Mouse (Mus musculus) heart, embryonic 11.5 days (tissue): ENCODE data around the gene Spata33. TPM values are rescaled to one million over a fixed set of nuclear protein-coding genes. Genes with fewer than 3 reads are reported as not detected.

Experiments used
- ATAC-seq: fragments of 200-750 bp; cut with Nextera tagmentation; replicated peaks from 2 replicates; pipeline ENCODE4 v1.8.0; 2017; ENCODE audit warnings: moderate library complexity; ENCODE audit not compliant: insufficient number of reproducible peaks, low FRiP score, low TSS enrichment
- H3K27ac ChIP-seq: fragments of 300-500 bp; sonication (generic); 2 replicates; pipeline ENCODE4 v1.5.1; 2014; ENCODE audit warnings: mild to moderate bottlenecking, low read depth, low read length
- H3K27me3 ChIP-seq: fragments of 300-500 bp; sonication (generic); 2 replicates; pipeline ENCODE4 v1.6.1; 2014; ENCODE audit warnings: mild to moderate bottlenecking, low read length, mixed read lengths; ENCODE audit not compliant: control insufficient read depth, insufficient read depth
- H3K36me3 ChIP-seq: fragments of 300-500 bp; sonication (generic); 2 replicates; pipeline ENCODE4 v1.6.1; 2014; ENCODE audit warnings: mild to moderate bottlenecking, low read length, moderate library complexity, mixed read lengths; ENCODE audit not compliant: control insufficient read depth, insufficient read depth
- H3K4me1 ChIP-seq: fragments of 300-500 bp; sonication (generic); 2 replicates; pipeline ENCODE4 v1.6.1; 2014; ENCODE audit warnings: low read length; ENCODE audit not compliant: control insufficient read depth, insufficient read depth
- H3K4me2 ChIP-seq: fragments of 300-500 bp; sonication (generic); 2 replicates; pipeline ENCODE4 v1.6.1; 2014; ENCODE audit warnings: mild to moderate bottlenecking, moderate library complexity
- H3K4me3 ChIP-seq: fragments of 300-500 bp; sonication (generic); 2 replicates; pipeline ENCODE4 v1.5.1; 2014; ENCODE audit warnings: low read depth, low read length
- H3K9ac ChIP-seq: fragments of 300-500 bp; sonication (generic); 2 replicates; pipeline ENCODE4 v1.6.1; 2014; ENCODE audit warnings: mild to moderate bottlenecking, low read depth, low read length, moderate library complexity
- H3K9me3 ChIP-seq: fragments of 300-500 bp; sonication (generic); replicated peaks from 2 replicates; pipeline ENCODE4 v1.6.1; 2016; ENCODE audit warnings: low read length; ENCODE audit not compliant: control insufficient read depth
- WGBS: fragments of 180-500 bp; shearing (Covaris S2); extraction: QIAGEN DNeasy Blood & Tissue Kit; methylation state at CpG from one replicate; pipeline ENCODE4 v1.1.7; 2014; ENCODE audit not compliant: insufficient replicate concordance; 5-methylcytosine and 5-hydroxymethylcytosine counted together
- polyA plus RNA-seq: library from polyadenylated mRNA; unstranded; fragments of >200 nt; fragmentation: Nextera tagmentation; extraction: Ambion mirVana; gene quantifications from 2 replicates; pipeline ENCODE4 v1.2.1, GENCODE M21; 2014

The Spata33 gene
- polyA plus RNA-seq, result 3.4 and 5.0 TPM in 2 replicates

DNA sequence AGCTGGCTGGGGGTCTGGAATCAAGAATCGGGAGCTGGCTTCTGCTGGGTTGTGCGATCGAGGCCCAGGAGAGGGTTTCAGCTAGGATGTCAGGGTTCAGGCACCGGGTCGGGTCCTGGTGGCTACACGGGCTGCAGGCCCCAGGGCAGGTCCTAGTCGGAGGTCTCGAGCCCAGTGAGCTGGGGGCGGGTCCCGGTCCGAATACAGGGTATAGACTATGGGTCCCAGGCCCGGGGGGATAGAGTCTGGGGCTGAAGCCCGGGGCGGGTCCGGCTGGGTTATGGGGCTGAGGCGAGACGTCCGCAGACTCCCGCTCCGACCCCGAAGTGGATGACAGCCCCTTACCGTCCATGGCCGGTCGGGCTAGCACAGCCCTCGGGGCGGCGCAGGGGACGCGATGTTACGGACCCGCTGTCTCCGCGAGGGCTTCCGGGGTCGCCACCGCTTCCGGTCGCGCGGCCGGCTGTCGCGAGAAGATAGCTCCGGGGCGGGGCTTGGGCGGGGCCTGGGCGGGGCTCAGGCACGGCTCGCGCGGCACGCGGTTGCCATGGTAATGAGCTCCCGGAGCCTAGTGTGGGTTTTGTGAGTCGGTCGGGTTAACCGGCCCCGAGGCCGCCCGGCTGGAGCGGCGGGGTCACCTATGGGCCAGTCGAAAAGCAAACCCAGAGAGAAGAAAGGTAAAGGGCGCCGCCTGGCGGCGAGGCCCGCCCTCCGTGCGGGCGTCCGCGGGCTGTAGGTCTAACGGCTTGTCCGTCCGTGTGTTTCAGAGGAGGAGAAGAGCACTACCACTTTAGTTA lies at the start of gene Spata33, which contains the start of gene Chmp1a:
Spata33 (plus strand) TSS at position 512 of the 797 bp plus-strand sequence.
Chmp1a (minus strand) TSS at position 443 of the 797 bp plus-strand sequence.
- H3K9me3 ChIP-seq, result no peaks in the 10 kb centered on the region
- peak within 1 kb of the TSS; percentile 42 for H3K27ac ChIP-seq
- under 1% methylated on average over 76 of the region's 76 CpGs for WGBS
- H3K36me3 ChIP-seq, result peaks cover 6% of the 10 kb centered on the region
- H3K4me3 ChIP-seq, result peak within 1 kb of the TSS; percentile 95
- ATAC-seq, result peak; percentile 91
- peak within 1 kb of the TSS; percentile 96 for H3K9ac ChIP-seq
- H3K4me1 ChIP-seq, result peaks cover 21% of the 10 kb centered on the region
- peak within 1 kb of the TSS; percentile 81 for H3K4me2 ChIP-seq
- no peaks in the 10 kb centered on the region for H3K27me3 ChIP-seq

DNA sequence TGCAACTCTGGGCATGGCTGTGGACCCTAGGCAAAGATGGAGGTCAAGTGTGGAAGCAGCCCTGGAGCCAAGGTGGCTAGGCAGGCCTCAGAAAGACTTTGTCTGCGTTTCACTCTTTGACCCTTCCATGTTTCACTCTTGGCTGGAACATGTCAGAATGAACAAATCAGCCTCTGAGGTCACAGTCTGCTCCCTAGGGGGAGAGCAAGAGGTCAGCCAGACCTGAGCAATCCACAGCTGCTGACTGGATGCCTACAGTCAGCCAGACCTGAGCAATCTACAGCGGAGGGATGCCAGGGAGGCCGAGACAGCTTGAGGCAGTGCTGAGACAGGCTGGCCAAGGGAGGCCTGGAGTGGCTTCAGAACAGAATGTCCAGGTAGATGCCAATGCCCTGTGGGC lies 31.2 kb upstream of the Spata33 start:
- 55% methylated on average over 3 of the region's 3 CpGs for WGBS

DNA sequence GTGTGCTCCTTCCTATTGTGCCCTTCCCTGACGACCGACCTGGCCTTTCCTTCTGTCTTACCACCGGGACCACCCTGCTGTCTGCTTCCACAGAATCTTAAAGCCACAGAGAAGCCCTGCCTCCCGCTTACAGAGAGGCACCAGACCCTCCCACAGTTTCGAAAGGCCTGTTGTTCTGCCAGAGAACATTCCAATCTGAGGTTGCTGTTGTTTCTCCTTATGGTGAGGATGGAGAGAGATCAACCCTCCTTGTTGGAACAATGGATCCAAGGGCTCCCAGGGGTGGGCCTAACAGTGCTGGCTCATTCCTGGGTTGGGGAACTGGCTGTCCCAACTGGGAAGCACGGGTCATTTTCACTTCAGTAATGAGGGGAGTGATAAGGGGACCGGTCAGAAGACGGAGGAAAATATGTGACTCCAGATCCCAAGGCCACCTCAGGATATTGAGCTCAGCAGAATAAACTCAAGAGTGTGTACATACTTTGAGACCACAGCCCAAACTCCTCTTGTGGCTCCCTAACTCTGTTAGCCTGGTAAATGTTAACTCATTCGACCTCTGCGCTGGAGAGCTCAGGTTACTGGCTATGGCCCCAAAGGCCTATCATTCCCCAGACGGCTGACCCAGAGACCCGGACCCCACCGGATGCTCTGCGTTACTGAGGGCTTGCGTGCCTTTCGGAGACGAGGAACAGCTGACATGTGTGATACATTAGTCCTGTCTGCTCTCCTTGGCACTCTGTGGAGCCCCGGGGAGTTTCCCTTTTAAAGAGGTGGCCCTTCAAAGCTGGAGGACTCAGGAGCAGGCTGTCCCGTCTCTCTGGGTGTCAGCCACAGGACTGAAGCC lies 26.8 kb upstream of the Spata33 start, which contains the start of gene Dpep1:
Dpep1 (plus strand) TSS at position 677 of the 844 bp plus-strand sequence.
- no peaks in the 10 kb centered on the region for H3K27me3 ChIP-seq
- H3K4me2 ChIP-seq, result no peak within 1 kb of the TSS
- H3K9ac ChIP-seq, result 0 out of 2 replicates have a peak within 1 kb of the TSS, but pooled peaks have one; percentile 22
- no peaks in the 10 kb centered on the region for H3K9me3 ChIP-seq
- H3K27ac ChIP-seq, result no peak within 1 kb of the TSS; the same call in 1 of the 2 replicates
- ATAC-seq, result no peak
- H3K4me3 ChIP-seq, result no peak within 1 kb of the TSS
- WGBS, result 29% methylated on average over 19 of the region's 19 CpGs
- peaks cover 10% of the 10 kb centered on the region; the same call in 1 of the 2 replicates for H3K4me1 ChIP-seq
- H3K36me3 ChIP-seq, result no peaks in the 10 kb centered on the region

More for the DNA sequence above, 31.2 kb upstream of the Spata33 start:
- Histone ChIP-seq H3K4me3 (no peak overlapping the region), H3K9me3 (peaks cover 3% of the 10 kb centered on the region; the same call in 1 of the 2 replicates), H3K27me3 (no peaks in the 10 kb centered on the region), H3K9ac (no peak overlapping the region), H3K36me3 (no peaks in the 10 kb centered on the region), H3K4me2 (no peak overlapping the region), H3K4me1 (peaks cover 10% of the 10 kb centered on the region; the same call in 1 of the 2 replicates), H3K27ac (no peak overlapping the region)
- no peak for ATAC-seq

DNA sequence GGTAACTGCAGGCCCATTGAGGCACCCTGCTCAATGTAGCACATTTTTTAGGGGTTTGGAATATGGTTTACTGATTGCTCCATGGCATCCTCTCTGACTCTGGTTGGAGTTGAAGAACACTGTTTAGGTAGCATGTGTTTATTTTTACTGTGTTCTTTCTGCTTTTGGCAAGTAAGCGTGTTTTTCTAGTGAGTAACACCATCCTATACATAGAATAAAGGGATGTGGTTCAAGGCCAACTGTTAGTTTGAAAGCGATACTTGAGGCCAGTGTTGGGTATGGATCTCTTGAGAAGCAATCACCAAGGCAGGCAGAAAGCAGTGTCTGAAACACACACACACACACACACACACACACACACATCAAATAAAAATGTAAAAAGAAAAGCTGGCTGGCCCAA lies 24.6 kb upstream of the Spata33 start:
- peaks cover 10% of the 10 kb centered on the region; the same call in 1 of the 2 replicates for H3K4me1 ChIP-seq
- no peak overlapping the region for H3K4me3 ChIP-seq
- no peak for ATAC-seq
- no peak overlapping the region for H3K4me2 ChIP-seq
- H3K36me3 ChIP-seq, result no peaks in the 10 kb centered on the region
- H3K9ac ChIP-seq, result no peak overlapping the region
- H3K9me3 ChIP-seq, result no peaks in the 10 kb centered on the region
- WGBS, result 80% methylated on average over 2 of the region's 2 CpGs
- no peak overlapping the region for H3K27ac ChIP-seq
- no peaks in the 10 kb centered on the region for H3K27me3 ChIP-seq

DNA sequence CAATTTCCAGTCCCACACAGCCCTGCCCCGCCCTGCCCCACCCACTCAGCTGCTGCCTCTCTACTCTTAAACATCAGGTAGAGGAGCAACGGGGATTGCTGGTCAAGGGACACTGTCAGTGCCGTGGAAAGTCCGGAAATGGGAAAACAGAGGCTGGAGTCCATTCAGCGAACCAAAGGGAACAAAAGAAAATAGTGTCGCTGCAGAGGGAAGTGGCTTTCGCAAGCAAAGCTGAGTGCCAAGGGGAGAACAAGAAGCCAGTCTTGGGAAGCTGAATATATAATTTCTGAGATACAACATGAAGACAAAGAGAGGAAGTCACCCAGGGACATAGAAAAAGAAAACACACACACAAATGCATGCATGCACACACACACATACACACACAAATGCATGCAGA lies 23.8 kb upstream of the Spata33 start:
- no peak overlapping the region for H3K4me2 ChIP-seq
- ATAC-seq, result no peak
- H3K4me3 ChIP-seq, result no peak overlapping the region
- WGBS, result 81% methylated on average over 7 of the region's 7 CpGs
- no peaks in the 10 kb centered on the region for H3K36me3 ChIP-seq
- H3K27ac ChIP-seq, result no peak overlapping the region
- H3K27me3 ChIP-seq, result no peaks in the 10 kb centered on the region
- no peak overlapping the region for H3K9ac ChIP-seq
- peaks cover 10% of the 10 kb centered on the region; the same call in 1 of the 2 replicates for H3K4me1 ChIP-seq
- no peaks in the 10 kb centered on the region for H3K9me3 ChIP-seq

DNA sequence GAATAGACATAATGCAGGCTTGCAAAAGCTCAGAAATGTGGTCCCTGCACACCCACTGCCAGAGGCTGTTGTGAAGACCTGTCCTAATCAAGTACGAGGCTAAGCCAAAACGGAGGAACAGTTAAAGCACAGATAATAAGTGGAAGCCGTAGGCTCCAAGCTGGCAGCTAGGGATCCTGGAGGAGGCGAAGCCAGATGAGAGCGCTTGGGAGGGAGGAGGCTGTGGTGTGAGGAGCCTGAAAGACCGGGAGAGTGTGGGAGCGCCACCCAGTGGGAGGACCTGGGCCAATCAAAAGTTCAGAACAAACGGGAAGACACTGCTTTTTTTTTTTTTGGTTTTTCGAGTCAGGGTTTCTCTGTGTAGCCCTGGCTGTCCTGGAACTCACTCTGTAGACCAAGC lies 22.0 kb upstream of the Spata33 start:
- H3K4me1 ChIP-seq, result peaks cover 6% of the 10 kb centered on the region; the same call in 1 of the 2 replicates
- peak overlapping the region; percentile 19; the same call in 1 of the 2 replicates for H3K4me3 ChIP-seq
- WGBS, result 1% methylated on average over 9 of the region's 9 CpGs
- peak overlapping the region; percentile 35 for H3K4me2 ChIP-seq
- no peaks in the 10 kb centered on the region for H3K36me3 ChIP-seq
- H3K27ac ChIP-seq, result no peak overlapping the region
- 0 out of 2 replicates have a peak, but pooled peaks have one; percentile 40 for ATAC-seq
- H3K27me3 ChIP-seq, result no peaks in the 10 kb centered on the region
- no peaks in the 10 kb centered on the region for H3K9me3 ChIP-seq
- no peak overlapping the region for H3K9ac ChIP-seq

DNA sequence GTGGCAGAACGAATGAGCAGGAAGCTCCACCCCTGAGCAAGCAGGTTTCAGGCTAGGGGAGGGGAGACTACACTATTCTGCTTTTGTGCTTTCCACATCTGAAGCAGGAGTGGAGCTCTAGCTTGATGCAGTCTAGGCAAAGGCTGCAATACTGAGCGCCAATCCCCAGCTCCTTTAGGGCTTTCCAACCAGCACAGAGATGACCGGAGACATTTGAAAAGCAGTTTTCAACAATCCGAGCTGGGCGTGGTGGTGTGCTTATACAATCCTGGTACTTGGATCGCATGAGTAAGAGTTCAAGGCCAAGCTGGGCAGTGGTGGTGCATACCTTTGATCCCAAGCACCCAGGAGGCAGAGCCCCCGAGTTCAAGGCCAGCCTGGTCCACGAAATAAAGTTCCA lies 20.7 kb upstream of the Spata33 start:
- Histone ChIP-seq H3K9me3 (no peaks in the 10 kb centered on the region), H3K4me1 (no peaks in the 10 kb centered on the region), H3K27ac (no peak overlapping the region), H3K4me3 (no peak overlapping the region), H3K36me3 (no peaks in the 10 kb centered on the region), H3K27me3 (no peaks in the 10 kb centered on the region), H3K9ac (no peak overlapping the region), H3K4me2 (no peak overlapping the region)
- no peak for ATAC-seq
- 50% methylated on average over 8 of the region's 8 CpGs for whole genome bisulfite sequencing

DNA sequence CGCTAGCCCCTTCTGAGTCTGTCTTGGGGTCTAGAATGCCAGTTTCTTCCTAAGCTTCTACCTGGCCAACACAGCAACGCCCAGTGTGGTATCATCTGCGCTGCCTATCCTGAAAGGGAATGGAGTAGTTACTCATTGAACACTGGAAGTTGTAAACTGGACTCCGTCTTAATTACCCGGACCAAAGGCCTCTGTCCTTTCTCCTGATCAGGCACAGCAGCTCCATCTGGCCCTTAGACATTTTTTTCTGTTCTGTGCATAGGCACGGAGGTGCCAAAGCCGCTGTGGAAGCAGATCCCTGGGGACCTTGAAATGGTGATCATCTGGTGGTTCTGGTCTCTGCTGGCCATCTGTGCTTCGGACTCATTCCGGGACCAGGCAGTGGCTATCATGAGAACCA lies 18.9 kb upstream of the Spata33 start:
- no peak overlapping the region for H3K9ac ChIP-seq
- H3K4me2 ChIP-seq, result no peak overlapping the region
- 84% methylated on average over 9 of the region's 9 CpGs for WGBS
- H3K27ac ChIP-seq, result no peak overlapping the region
- no peak overlapping the region for H3K4me3 ChIP-seq
- H3K4me1 ChIP-seq, result no peaks in the 10 kb centered on the region
- H3K36me3 ChIP-seq, result no peaks in the 10 kb centered on the region
- ATAC-seq, result no peak
- no peaks in the 10 kb centered on the region for H3K27me3 ChIP-seq
- no peaks in the 10 kb centered on the region for H3K9me3 ChIP-seq
